Mouse (Mus musculus): ENCODE data around the gene Mark4. TPM values are rescaled to one million over a fixed set of nuclear protein-coding genes. Genes with fewer than 3 reads are reported as not detected.

The Mark4 gene
- polyA plus RNA-seq, 1 experiment from 2014 or later: 19.9 TPM

- H3K4me3 ChIP-seq: no peak overlapping the region
- H3K4me1 ChIP-seq: peaks cover 26% of the 10 kb centered on the region
- H3K9me3 ChIP-seq: no peaks in the 10 kb centered on the region; the same call in 1 of the 2 replicates
- no peak overlapping the region for H3K27ac ChIP-seq
- H3K36me3 ChIP-seq: peaks cover 22% of the 10 kb centered on the region
- H3K9ac ChIP-seq: no peak overlapping the region
- H3K4me2 ChIP-seq (replicated peaks): peak overlapping the region; percentile 96; the same call in 1 of the 2 replicates
- no peak for ATAC-seq (ENCODE audit: low FRiP score, low read depth)
- H3K27me3 ChIP-seq (replicated peaks): no peaks in the 10 kb centered on the region
- 80% methylated on average over 11 of the region's 11 CpGs for WGBS
These were observed 2.7 kb downstream of the Mark4 start for GRCm38 (mm10) chr7:19455819-19456495.

GRCm38 (mm10) chr7:19455186-19455585 lies 3.4 kb downstream of the Mark4 start:
- WGBS: 95% methylated on average over 4 of the region's 4 CpGs
- no peak overlapping the region for H3K4me2 ChIP-seq (replicated peaks)
- no peak for ATAC-seq (ENCODE audit: low FRiP score, low read depth)
- H3K36me3 ChIP-seq: peaks cover 30% of the 10 kb centered on the region
- no peak overlapping the region for H3K4me3 ChIP-seq
- H3K9ac ChIP-seq: no peak overlapping the region
- no peaks in the 10 kb centered on the region for H3K27me3 ChIP-seq (replicated peaks)
- no peaks in the 10 kb centered on the region; the same call in 1 of the 2 replicates for H3K9me3 ChIP-seq
- peaks cover 26% of the 10 kb centered on the region for H3K4me1 ChIP-seq
- H3K27ac ChIP-seq: no peak overlapping the region

DNA sequence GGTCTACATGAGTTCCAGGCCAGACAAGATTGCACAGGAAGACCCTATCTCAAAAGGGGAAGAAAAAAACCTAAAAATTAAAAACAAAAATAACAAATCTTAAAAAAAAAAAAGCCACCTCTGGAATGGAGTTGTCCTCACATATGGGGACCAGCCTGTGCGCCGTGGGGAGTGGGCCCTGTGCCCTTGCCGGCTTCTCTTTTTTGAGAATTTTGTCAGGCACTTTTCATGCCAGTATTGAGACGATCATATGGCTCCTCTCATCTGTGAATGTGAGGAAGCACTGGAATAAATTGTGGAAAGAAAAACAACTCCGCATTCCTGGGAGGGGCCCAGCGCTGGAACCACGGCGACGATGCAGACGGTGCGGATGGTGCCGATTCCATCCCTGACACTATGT lies 9.5 kb downstream of the Mark4 start:
- no peak overlapping the region for H3K4me3 ChIP-seq

DNA sequence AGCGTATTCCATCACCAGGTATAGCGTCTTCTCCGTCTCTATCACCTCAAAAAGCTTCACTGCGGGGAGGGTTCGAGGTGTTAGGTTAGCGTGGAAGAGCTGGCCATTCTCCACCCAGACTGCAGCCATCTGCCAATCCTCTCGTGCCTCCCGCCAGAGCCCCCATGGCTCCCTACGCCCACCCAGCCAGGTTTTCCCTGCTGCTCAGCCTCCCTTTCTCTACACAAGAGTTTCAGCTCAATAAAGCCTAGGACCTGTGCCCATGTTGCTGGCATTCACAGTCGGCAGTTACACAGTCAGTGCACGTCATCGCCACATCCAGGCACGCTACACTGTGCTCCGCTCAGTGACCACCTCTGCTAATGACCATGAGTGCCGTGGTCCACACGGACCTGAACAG lies 10.9 kb downstream of the Mark4 start:
- 94% methylated on average over 16 of the region's 16 CpGs for WGBS

More for the DNA sequence above, 9.5 kb downstream of the Mark4 start:
- 91% methylated on average over 12 of the region's 12 CpGs for WGBS
- Histone ChIP-seq H3K9ac (no peak overlapping the region), H3K27me3 (replicated peaks) (no peaks in the 10 kb centered on the region), H3K4me1 (no peaks in the 10 kb centered on the region), H3K4me2 (replicated peaks) (no peak overlapping the region), H3K36me3 (peaks cover 77% of the 10 kb centered on the region), H3K27ac (no peak overlapping the region), H3K9me3 (no peaks in the 10 kb centered on the region; the same call in 1 of the 2 replicates)
- no peak for ATAC-seq (ENCODE audit: low FRiP score, low read depth)

GRCm38 (mm10) chr7:19444801-19445200 lies 13.8 kb downstream of the Mark4 start:
- Histone ChIP-seq H3K4me1 (no peaks in the 10 kb centered on the region), H3K36me3 (peaks cover 85% of the 10 kb centered on the region), H3K4me2 (replicated peaks) (no peak overlapping the region), H3K9ac (no peak overlapping the region), H3K4me3 (no peak overlapping the region), H3K9me3 (no peaks in the 10 kb centered on the region), H3K27ac (no peak overlapping the region), H3K27me3 (replicated peaks) (no peaks in the 10 kb centered on the region)
- WGBS: 86% methylated on average over 12 of the region's 12 CpGs
- no peak for ATAC-seq (ENCODE audit: low FRiP score, low read depth)

More for the DNA sequence above, 10.9 kb downstream of the Mark4 start:
- H3K36me3 ChIP-seq: peaks cover 84% of the 10 kb centered on the region
- H3K4me3 ChIP-seq: no peak overlapping the region
- no peak for ATAC-seq (ENCODE audit: low FRiP score, low read depth)
- H3K27me3 ChIP-seq (replicated peaks): no peaks in the 10 kb centered on the region
- no peaks in the 10 kb centered on the region for H3K4me1 ChIP-seq
- no peak overlapping the region for H3K9ac ChIP-seq
- no peaks in the 10 kb centered on the region; the same call in 1 of the 2 replicates for H3K9me3 ChIP-seq
- H3K27ac ChIP-seq: no peak overlapping the region
- H3K4me2 ChIP-seq (replicated peaks): no peak overlapping the region

- Histone ChIP-seq H3K4me1 (no peaks in the 10 kb centered on the region), H3K36me3 (peaks cover 82% of the 10 kb centered on the region), H3K9me3 (no peaks in the 10 kb centered on the region), H3K27ac (no peak overlapping the region), H3K4me2 (replicated peaks) (no peak overlapping the region), H3K4me3 (no peak overlapping the region), H3K9ac (no peak overlapping the region), H3K27me3 (replicated peaks) (no peaks in the 10 kb centered on the region)
- 0 out of 2 replicates have a peak, but pooled peaks have one; percentile 38 for ATAC-seq (ENCODE audit: low FRiP score, low read depth)
- 44% methylated on average over 3 of the region's 3 CpGs for WGBS
These were observed 15.3 kb downstream of the Mark4 start for GRCm38 (mm10) chr7:19443344-19443743.

GRCm38 (mm10) chr7:19441448-19442091 lies 17.1 kb downstream of the Mark4 start:
- Histone ChIP-seq H3K27me3 (replicated peaks) (no peaks in the 10 kb centered on the region), H3K4me2 (replicated peaks) (no peak overlapping the region), H3K9me3 (no peaks in the 10 kb centered on the region), H3K4me1 (no peaks in the 10 kb centered on the region), H3K27ac (no peak overlapping the region), H3K36me3 (peaks cover 81% of the 10 kb centered on the region), H3K4me3 (no peak overlapping the region), H3K9ac (no peak overlapping the region)
- no peak for ATAC-seq (ENCODE audit: low FRiP score, low read depth)
- 91% methylated on average over 9 of the region's 9 CpGs for WGBS

DNA sequence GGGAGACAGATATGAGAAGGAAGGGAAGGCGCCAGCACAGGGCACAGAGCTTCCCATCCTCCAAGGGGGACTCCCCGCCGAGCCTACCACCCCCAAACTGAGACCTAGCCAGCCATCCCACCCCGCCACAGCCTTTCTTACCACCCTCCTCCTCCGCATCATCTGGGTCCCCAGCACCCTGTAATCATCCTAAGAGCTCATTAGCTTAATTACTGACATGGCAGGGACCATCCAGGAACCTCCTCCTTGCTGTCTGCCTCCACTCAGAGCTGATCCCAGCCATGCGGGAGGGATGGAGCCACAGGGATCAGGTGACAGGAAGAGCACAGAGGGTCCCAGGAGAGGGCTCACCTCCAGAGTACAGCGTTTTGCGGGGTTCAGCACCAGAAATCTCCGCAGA lies 21.6 kb downstream of the Mark4 start:
- 0 out of 2 replicates have a peak, but pooled peaks cover 4% of the 10 kb centered on the region for H3K9me3 ChIP-seq
- H3K4me3 ChIP-seq: no peak overlapping the region
- 80% methylated on average over 9 of the region's 9 CpGs for WGBS
- H3K9ac ChIP-seq: no peak overlapping the region
- H3K4me2 ChIP-seq (replicated peaks): no peak overlapping the region
- no peaks in the 10 kb centered on the region for H3K27me3 ChIP-seq (replicated peaks)
- peaks cover 93% of the 10 kb centered on the region for H3K36me3 ChIP-seq
- H3K27ac ChIP-seq: no peak overlapping the region
- ATAC-seq (ENCODE audit: low FRiP score, low read depth): no peak
- no peaks in the 10 kb centered on the region for H3K4me1 ChIP-seq

DNA sequence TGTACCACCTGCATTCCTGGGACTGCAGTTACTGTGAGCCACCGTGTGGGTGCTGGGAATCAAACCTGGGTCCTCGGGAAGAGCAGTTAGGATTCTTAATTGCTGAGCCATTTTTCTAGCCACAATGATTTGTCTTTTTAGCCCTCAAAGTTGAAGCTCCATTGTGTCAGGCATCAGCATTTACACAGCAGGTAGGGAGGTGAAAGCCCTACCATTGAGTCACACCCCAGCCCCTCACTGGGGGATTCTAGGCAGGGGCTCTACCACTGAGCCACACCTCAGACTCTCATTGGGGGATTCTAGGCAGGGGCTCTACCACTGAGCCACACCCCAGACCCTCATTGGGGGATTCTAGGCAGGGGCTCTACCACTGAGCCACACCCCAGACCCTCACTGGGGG lies 22.3 kb downstream of the Mark4 start:
- peaks cover 94% of the 10 kb centered on the region for H3K36me3 ChIP-seq
- H3K4me3 ChIP-seq: no peak overlapping the region
- no peak overlapping the region for H3K27ac ChIP-seq
- no peaks in the 10 kb centered on the region for H3K27me3 ChIP-seq (replicated peaks)
- no peak overlapping the region for H3K4me2 ChIP-seq (replicated peaks)
- H3K9ac ChIP-seq: no peak overlapping the region
- no peak for ATAC-seq (ENCODE audit: low FRiP score, low read depth)
- WGBS: 97% methylated on average over 2 of the region's 2 CpGs
- 0 out of 2 replicates have a peak, but pooled peaks cover 4% of the 10 kb centered on the region for H3K9me3 ChIP-seq
- H3K4me1 ChIP-seq: no peaks in the 10 kb centered on the region

DNA sequence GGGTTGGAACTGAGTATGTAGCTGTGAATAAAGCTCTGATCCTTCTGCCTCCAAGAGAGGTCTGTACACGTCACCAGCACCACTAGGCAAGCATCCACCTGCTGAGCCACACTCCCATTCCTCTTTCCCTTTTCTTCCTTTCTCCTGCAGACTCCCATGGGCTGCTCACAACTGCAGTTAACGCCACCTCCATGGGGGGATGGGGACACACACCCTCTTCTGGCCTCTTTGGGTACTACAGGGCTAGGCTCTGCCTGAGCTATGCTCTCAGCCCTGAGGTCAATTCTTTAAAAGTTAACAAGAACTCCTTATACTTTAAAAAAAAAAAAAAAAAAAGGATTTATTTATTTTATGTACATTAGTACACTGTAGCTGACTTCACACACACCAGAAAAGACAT lies 26.1 kb downstream of the Mark4 start:
- no peak overlapping the region for H3K4me2 ChIP-seq (replicated peaks)

GRCm38 (mm10) chr7:19430402-19430801 lies 28.2 kb downstream of the Mark4 start:
- Histone ChIP-seq H3K4me1 (no peaks in the 10 kb centered on the region), H3K9ac (no peak overlapping the region), H3K4me2 (replicated peaks) (no peak overlapping the region), H3K27ac (no peak overlapping the region), H3K4me3 (no peak overlapping the region), H3K9me3 (0 out of 2 replicates have a peak, but pooled peaks cover 4% of the 10 kb centered on the region), H3K27me3 (replicated peaks) (no peaks in the 10 kb centered on the region), H3K36me3 (peaks cover 98% of the 10 kb centered on the region)
- WGBS: 91% methylated on average over 6 of the region's 6 CpGs
- no peak for ATAC-seq (ENCODE audit: low FRiP score, low read depth)

More for the DNA sequence above, 26.1 kb downstream of the Mark4 start:
- Histone ChIP-seq H3K4me1 (no peaks in the 10 kb centered on the region), H3K4me3 (no peak overlapping the region), H3K27ac (no peak overlapping the region), H3K27me3 (replicated peaks) (no peaks in the 10 kb centered on the region), H3K9me3 (0 out of 2 replicates have a peak, but pooled peaks cover 4% of the 10 kb centered on the region), H3K36me3 (peaks cover 99% of the 10 kb centered on the region), H3K9ac (no peak overlapping the region)
- WGBS: 88% methylated on average over 2 of the region's 2 CpGs
- ATAC-seq (ENCODE audit: low FRiP score, low read depth): no peak

- Histone ChIP-seq H3K9me3 (0 out of 2 replicates have a peak, but pooled peaks cover 4% of the 10 kb centered on the region), H3K9ac (no peak overlapping the region), H3K27ac (no peak overlapping the region), H3K4me1 (no peaks in the 10 kb centered on the region), H3K4me3 (no peak overlapping the region), H3K36me3 (peaks cover 97% of the 10 kb centered on the region), H3K27me3 (replicated peaks) (no peaks in the 10 kb centered on the region), H3K4me2 (replicated peaks) (no peak overlapping the region)
- no peak for ATAC-seq (ENCODE audit: low FRiP score, low read depth)
- WGBS: 65% methylated on average over 8 of the region's 8 CpGs
These were observed 28.9 kb downstream of the Mark4 start for GRCm38 (mm10) chr7:19429726-19430125.
